Mouse (Mus musculus) lung, postnatal 0 days (tissue): ENCODE measurements around the gene Grasp. TPM values are rescaled to one million over a fixed set of nuclear protein-coding genes. Genes with fewer than 3 reads are reported as not detected.
A peak's percentile ranks its signal among the peaks of the same experiment; 100 is the strongest.

Experiments used
- ATAC-seq: fragments of 200-750 bp; cut with Nextera tagmentation; 2 replicates; pipeline ENCODE4 v1.8.0; 2017; ENCODE audit warnings: moderate library complexity
- DNase-seq: peaks from one replicate; pipeline ENCODE4 v3.0.0-alpha.2; 2016; ENCODE audit warnings: low spot score
- H3K27ac ChIP-seq: fragments of 300-500 bp; sonication (generic); 2 replicates; pipeline ENCODE4 v1.5.1; 2014; ENCODE audit warnings: antibody characterized with exemption, mild to moderate bottlenecking, low read length, mixed read lengths
- H3K27me3 ChIP-seq: fragments of 300-500 bp; sonication (generic); replicated peaks from 2 replicates; pipeline ENCODE4 v1.6.1; 2014; ENCODE audit warnings: low read length, mixed read lengths; ENCODE audit not compliant: insufficient read depth
- H3K36me3 ChIP-seq: fragments of 300-500 bp; sonication (generic); 2 replicates; pipeline ENCODE4 v1.6.1; 2014; ENCODE audit warnings: low read length, mixed read lengths; ENCODE audit not compliant: insufficient read depth
- H3K4me1 ChIP-seq: fragments of 300-500 bp; sonication (generic); 2 replicates; pipeline ENCODE4 v1.6.1; 2014; ENCODE audit warnings: antibody characterized with exemption, low read depth, low read length, mixed read lengths; ENCODE audit not compliant: insufficient read depth
- H3K4me2 ChIP-seq: fragments of 300-500 bp; sonication (generic); replicated peaks from 2 replicates; pipeline ENCODE4 v1.6.1; 2014; ENCODE audit warnings: low read depth, mild to moderate bottlenecking, low read length, moderate library complexity, mixed read lengths
- H3K4me3 ChIP-seq: fragments of 300-500 bp; sonication (generic); 2 replicates; pipeline ENCODE4 v1.5.1; 2014; ENCODE audit warnings: low read depth, low read length
- H3K9ac ChIP-seq: fragments of 300-500 bp; sonication (generic); replicated peaks from 2 replicates; pipeline ENCODE4 v1.6.1; 2014; ENCODE audit warnings: low read depth, mild to moderate bottlenecking
- H3K9me3 ChIP-seq: fragments of 300-500 bp; sonication (generic); 2 replicates; pipeline ENCODE4 v1.6.1; 2016; ENCODE audit warnings: low read length, mixed read lengths
- CTCF ChIP-seq: IDR thresholded peaks from 2 replicates; pipeline ENCODE4 v1.5.1; 2016; ENCODE audit warnings: antibody characterized with exemption, mild to moderate bottlenecking
- EP300 ChIP-seq: IDR thresholded peaks from 2 replicates; pipeline ENCODE4 v1.6.1; 2016; ENCODE audit warnings: antibody characterized with exemption, mild to moderate bottlenecking, control low read depth
- WGBS: fragments of 180-500 bp; shearing (Covaris S2); extraction: QIAGEN DNeasy Blood & Tissue Kit; methylation state at CpG from one replicate; pipeline ENCODE4 v1.1.7; 2014; 5-methylcytosine and 5-hydroxymethylcytosine counted together
- polyA plus RNA-seq: library from polyadenylated mRNA; unstranded; fragments of >200 nt; fragmentation: Nextera tagmentation; extraction: Ambion mirVana; gene quantifications from 2 replicates; pipeline ENCODE4 v1.2.1, GENCODE M21; 2015

Gene Grasp
- polyA plus RNA-seq, 1 experiment from 2014 or later = 8.6 TPM

DNA sequence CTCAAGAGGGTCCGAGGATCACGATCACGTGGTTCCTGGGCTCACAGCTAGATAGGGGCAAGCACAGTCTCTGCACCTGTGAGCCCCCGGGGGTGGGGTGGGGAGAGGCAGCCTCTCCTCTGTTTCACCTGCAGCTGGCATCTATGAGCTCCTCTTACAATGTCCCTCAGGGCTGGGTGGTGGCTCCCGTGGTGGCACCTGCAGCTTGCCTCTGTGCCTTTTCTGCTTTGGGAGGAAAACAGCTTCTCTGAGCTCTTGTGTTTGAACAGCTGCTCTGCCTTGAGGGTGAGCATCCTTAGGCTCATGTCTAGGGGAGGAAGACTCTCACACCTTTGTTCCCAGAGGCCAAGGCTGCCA, 11.3 kb downstream of the Grasp start:
- DNase-seq (no peak), ATAC-seq (no peak)

DNA sequence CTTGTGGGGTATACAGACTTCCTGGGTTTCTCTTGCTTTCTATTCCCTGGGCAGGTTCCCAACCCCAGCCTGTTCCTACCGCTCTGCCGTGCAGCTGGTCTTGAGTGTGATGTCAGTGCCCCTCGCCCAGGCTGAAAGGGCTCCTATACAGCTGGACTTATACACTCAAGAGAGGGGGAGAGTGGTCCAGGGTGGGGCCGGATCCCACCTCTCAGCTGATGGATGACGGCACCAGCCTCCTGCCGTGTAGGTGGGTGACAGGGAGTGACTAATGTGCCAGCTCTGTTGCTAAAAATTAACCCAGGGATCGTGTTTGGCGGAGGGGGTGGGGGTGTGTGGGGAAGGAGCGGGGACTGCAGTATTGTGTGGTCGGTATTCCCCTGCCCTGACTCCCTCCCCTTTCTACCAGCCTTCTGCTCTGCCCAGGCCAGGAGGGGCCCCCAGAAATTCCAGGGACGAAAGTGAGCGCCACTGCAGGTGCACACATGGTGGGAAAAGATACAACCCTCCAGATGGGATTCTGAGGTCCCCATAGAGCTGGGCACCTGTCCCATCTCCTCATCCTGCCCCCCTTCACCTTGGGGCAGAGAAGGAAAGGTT, 11.8 kb downstream of the Grasp start:
- Histone ChIP-seq H3K9ac (no peak overlapping the region), H3K27me3 (no peaks in the 10 kb centered on the region), H3K36me3 (peaks cover 7% of the 10 kb centered on the region; the same call in 1 of the 2 replicates), H3K4me1 (peaks cover 16% of the 10 kb centered on the region), H3K4me2 (no peak overlapping the region), H3K27ac (peak overlapping the region; percentile 93), H3K9me3 (no peaks in the 10 kb centered on the region), H3K4me3 (no peak overlapping the region)
- DNase-seq (peak; percentile 38), ATAC-seq (no peak)
- TF ChIP-seq CTCF = no peak
- no peak for TF ChIP-seq EP300
- 20% methylated on average over 12 of the region's 12 CpGs for WGBS

More for the DNA sequence above, 11.3 kb downstream of the Grasp start:
- no peak overlapping the region for H3K9ac ChIP-seq
- no peak overlapping the region for H3K4me3 ChIP-seq
- H3K9me3 ChIP-seq = no peaks in the 10 kb centered on the region
- no peak overlapping the region for H3K4me2 ChIP-seq
- peaks cover 15% of the 10 kb centered on the region for H3K4me1 ChIP-seq
- H3K27me3 ChIP-seq = no peaks in the 10 kb centered on the region
- 25% methylated on average over 5 of the region's 5 CpGs for WGBS
- H3K27ac ChIP-seq = peak overlapping the region; percentile 93
- TF ChIP-seq EP300 (no peak), CTCF (no peak)
- peaks cover 7% of the 10 kb centered on the region for H3K36me3 ChIP-seq

DNA sequence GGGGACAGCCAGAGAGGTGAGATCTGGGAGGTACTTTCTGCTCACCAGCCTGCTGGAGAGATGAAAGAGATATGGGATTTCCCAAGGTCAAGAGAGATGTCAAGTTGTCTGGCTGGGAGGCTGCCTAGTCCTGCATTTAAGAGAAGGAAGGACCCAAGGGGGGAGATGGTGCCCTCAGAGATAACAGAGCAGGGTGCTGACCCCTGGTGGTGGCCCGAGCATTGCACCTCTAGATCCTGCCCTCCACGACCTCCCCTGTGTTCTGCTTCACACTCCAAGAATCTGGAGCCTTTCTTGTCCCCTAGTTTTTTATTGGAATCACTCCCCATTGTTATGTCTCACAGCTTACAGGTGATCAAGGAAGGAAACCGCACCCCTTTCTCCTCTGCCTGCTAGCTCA, 12.9 kb downstream of the Grasp start:
- Histone ChIP-seq H3K27ac (no peak overlapping the region), H3K36me3 (no peaks in the 10 kb centered on the region), H3K4me1 (peaks cover 22% of the 10 kb centered on the region), H3K9ac (no peak overlapping the region), H3K4me2 (no peak overlapping the region), H3K27me3 (no peaks in the 10 kb centered on the region), H3K9me3 (no peaks in the 10 kb centered on the region), H3K4me3 (no peak overlapping the region)
- peak; percentile 84 for DNase-seq
- peak; percentile 92 for TF ChIP-seq CTCF
- no peak for TF ChIP-seq EP300
- WGBS = 8% methylated on average over 3 of the region's 3 CpGs
- ATAC-seq = no peak

DNA sequence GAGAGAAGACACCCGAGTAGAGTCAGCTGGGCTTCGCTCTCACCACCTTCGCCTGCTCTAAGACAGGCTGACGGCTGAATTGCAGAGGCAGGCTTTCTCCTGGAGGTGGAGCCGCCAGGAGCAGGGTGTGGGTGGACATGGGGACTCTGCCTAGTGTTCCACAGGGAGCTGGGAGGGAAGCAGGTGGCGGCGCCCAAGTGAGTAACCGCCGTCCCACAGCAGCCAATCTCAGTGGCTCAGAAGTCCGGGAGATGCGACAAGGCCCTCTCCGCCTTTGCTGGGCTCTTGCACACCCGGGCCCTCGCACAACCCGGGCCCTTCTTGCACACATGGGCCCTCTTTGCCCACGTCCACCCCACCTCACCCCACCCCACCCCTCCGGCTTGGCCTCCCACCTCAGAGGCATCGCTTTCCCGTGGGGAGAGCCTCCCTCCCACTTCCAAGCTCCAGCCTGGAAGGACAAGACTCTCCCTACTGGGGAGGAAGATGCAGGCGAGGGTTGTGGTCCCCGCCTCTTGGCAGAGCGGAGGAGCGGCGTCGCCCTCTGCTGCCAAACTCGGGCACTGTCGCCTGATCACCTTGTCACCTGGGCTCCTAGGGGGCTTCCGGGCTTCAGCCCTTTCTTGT, 15.0 kb downstream of the Grasp start:
- ATAC-seq = peak; percentile 23
- DNase-seq = peak; percentile 70
- 7% methylated on average over 28 of the region's 28 CpGs for WGBS
- H3K36me3 ChIP-seq = no peaks in the 10 kb centered on the region
- H3K9ac ChIP-seq = no peak overlapping the region
- H3K27me3 ChIP-seq = no peaks in the 10 kb centered on the region
- peaks cover 15% of the 10 kb centered on the region for H3K4me1 ChIP-seq
- no peaks in the 10 kb centered on the region for H3K9me3 ChIP-seq
- H3K4me2 ChIP-seq = peak overlapping the region; percentile 43
- no peak overlapping the region for H3K27ac ChIP-seq
- no peak overlapping the region for H3K4me3 ChIP-seq
- TF ChIP-seq CTCF (peak; percentile 84), EP300 (no peak)

DNA sequence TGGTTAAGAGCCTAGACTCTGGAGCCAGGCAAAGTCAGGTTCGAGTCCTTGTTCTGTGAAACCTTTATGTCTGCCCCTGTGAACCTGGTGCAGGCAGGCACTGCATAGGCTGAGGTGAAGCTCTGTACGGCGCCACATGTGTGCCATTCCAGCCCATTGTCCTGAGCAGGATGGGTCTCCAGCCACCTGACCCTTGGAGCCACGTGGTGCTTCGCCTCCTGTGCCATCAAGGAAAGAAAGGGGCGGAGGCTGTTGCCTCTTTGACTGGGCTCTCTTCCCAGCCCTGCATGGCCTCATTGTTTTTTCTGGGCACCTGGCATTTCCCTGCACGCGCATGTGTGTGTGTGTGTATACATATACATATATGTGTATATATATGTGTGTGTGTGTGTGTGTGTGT, 15.8 kb downstream of the Grasp start:
- H3K27me3 ChIP-seq = no peaks in the 10 kb centered on the region
- H3K9ac ChIP-seq = no peak overlapping the region
- no peak overlapping the region for H3K4me2 ChIP-seq
- TF ChIP-seq CTCF (no peak), EP300 (no peak)
- H3K4me3 ChIP-seq = no peak overlapping the region
- ATAC-seq (no peak), DNase-seq (no peak)
- peaks cover 15% of the 10 kb centered on the region for H3K4me1 ChIP-seq
- no peaks in the 10 kb centered on the region for H3K36me3 ChIP-seq
- 60% methylated on average over 8 of the region's 8 CpGs for WGBS
- no peaks in the 10 kb centered on the region for H3K9me3 ChIP-seq
- no peak overlapping the region for H3K27ac ChIP-seq

DNA sequence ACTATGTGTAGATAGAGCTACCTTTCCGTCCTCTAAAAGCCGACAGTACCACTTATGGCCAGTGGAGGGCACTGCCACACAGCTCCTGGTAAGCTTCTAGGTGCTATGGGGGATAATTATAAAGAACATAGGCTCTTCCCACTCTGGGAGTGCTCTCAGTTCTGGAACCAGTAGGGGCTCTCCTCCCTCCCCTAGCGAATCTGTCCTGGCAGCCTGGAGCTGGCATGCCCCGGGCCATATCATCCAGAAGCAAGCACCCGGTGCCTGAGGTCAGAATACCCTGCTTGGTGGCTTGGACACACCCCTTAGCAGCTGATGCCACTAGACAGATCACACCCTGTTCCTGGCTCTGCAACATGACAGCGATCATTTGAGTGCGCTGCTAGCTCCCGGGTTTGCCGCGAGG, 16.8 kb downstream of the Grasp start:
- Histone ChIP-seq H3K4me2 (peak overlapping the region; percentile 53), H3K36me3 (no peaks in the 10 kb centered on the region), H3K9me3 (no peaks in the 10 kb centered on the region), H3K4me1 (peaks cover 9% of the 10 kb centered on the region; the same call in 1 of the 2 replicates), H3K27ac (peak overlapping the region; percentile 52; the same call in 1 of the 2 replicates), H3K9ac (no peak overlapping the region), H3K4me3 (0 out of 2 replicates have a peak overlapping the region, but pooled peaks have one; percentile 12), H3K27me3 (no peaks in the 10 kb centered on the region)
- ATAC-seq (peak; percentile 75), DNase-seq (peak; percentile 95)
- WGBS = under 1% methylated on average over 10 of the region's 10 CpGs
- TF ChIP-seq CTCF (peak; percentile 96), EP300 (no peak)
